Mouse (Mus musculus) midbrain, embryonic 14.5 days (tissue): ENCODE results near the gene Mgat5. TPM values are rescaled to one million over a fixed set of nuclear protein-coding genes. Genes with fewer than 3 reads are reported as not detected.

Source experiments
- ATAC-seq: fragments of 200-750 bp; cut with Nextera tagmentation; 2 replicates; pipeline ENCODE4 v1.8.0; 2017; ENCODE audit warnings: moderate number of reproducible peaks, moderate library complexity; ENCODE audit not compliant: low FRiP score, low TSS enrichment
- DNase-seq: peaks from one replicate; pipeline ENCODE4 v3.0.0-alpha.2; 2015
- H3K27ac ChIP-seq: fragments of 300-500 bp; sonication (generic); replicated peaks from 2 replicates; pipeline ENCODE4 v1.5.1; 2014; ENCODE audit warnings: mild to moderate bottlenecking, low read depth, low read length, moderate library complexity
- H3K27me3 ChIP-seq: fragments of 300-500 bp; sonication (generic); 2 replicates; pipeline ENCODE4 v1.6.1; 2014; ENCODE audit warnings: low read length, control low read depth, mixed read lengths; ENCODE audit not compliant: control insufficient read depth, insufficient read depth
- H3K36me3 ChIP-seq: fragments of 300-500 bp; sonication (generic); 2 replicates; pipeline ENCODE4 v1.6.1; 2014; ENCODE audit warnings: low read length, control low read depth; ENCODE audit not compliant: control insufficient read depth, insufficient read depth
- H3K4me1 ChIP-seq: fragments of 300-500 bp; sonication (generic); 2 replicates; pipeline ENCODE4 v1.6.1; 2014; ENCODE audit warnings: mild to moderate bottlenecking, antibody characterized with exemption, low read length, control low read depth; ENCODE audit not compliant: control insufficient read depth, insufficient read depth
- H3K4me2 ChIP-seq: fragments of 300-500 bp; sonication (generic); 2 replicates; pipeline ENCODE4 v1.6.1; 2014; ENCODE audit warnings: mild to moderate bottlenecking, low read length, moderate library complexity
- H3K4me3 ChIP-seq: fragments of 300-500 bp; sonication (generic); replicated peaks from 2 replicates; pipeline ENCODE4 v1.5.1; 2014; ENCODE audit warnings: low read depth, low read length
- H3K9ac ChIP-seq: fragments of 300-500 bp; sonication (generic); replicated peaks from 2 replicates; pipeline ENCODE4 v1.6.1; 2014; ENCODE audit warnings: mild to moderate bottlenecking, low read length, moderate library complexity
- H3K9me3 ChIP-seq: fragments of 300-500 bp; sonication (generic); 2 replicates; pipeline ENCODE4 v1.6.1; 2016; ENCODE audit warnings: low read length, control low read depth, mixed read lengths; ENCODE audit not compliant: control insufficient read depth
- WGBS: fragments of 180-500 bp; shearing (Covaris S2); extraction: QIAGEN DNeasy Blood & Tissue Kit; methylation state at CpG from one replicate; pipeline ENCODE4 v1.1.7; 2014; 5-methylcytosine and 5-hydroxymethylcytosine counted together
- polyA plus RNA-seq: library from polyadenylated mRNA; unstranded; fragments of >200 nt; fragmentation: Nextera tagmentation; extraction: Ambion mirVana; gene quantifications from 2 replicates; pipeline ENCODE4 v1.2.1, GENCODE M21; 2014

Gene Mgat5
- polyA plus RNA-seq, 1 experiment from 2014 or later: 18.3 TPM

- DNase-seq (no peak), ATAC-seq (no peak)
- 41% methylated on average over 1 of the region's 1 CpGs for WGBS
- no peak overlapping the region for H3K9ac ChIP-seq
- no peak overlapping the region for H3K4me3 ChIP-seq
- no peaks in the 10 kb centered on the region for H3K27me3 ChIP-seq
- no peaks in the 10 kb centered on the region for H3K9me3 ChIP-seq
- H3K36me3 ChIP-seq: no peaks in the 10 kb centered on the region
- no peak overlapping the region for H3K27ac ChIP-seq
- H3K4me1 ChIP-seq: peaks cover 10% of the 10 kb centered on the region; the same call in 1 of the 2 replicates
- no peak overlapping the region for H3K4me2 ChIP-seq
Measured at GRCm38 (mm10) chr1:127212812-127213211, 8.0 kb downstream of the Mgat5 start.

- WGBS: 52% methylated on average over 3 of the region's 3 CpGs
Measured at GRCm38 (mm10) chr1:127213434-127213833, 8.6 kb downstream of the Mgat5 start.

GRCm38 (mm10) chr1:127214585-127215232 lies 9.9 kb downstream of the Mgat5 start:
- Histone ChIP-seq H3K27me3 (no peaks in the 10 kb centered on the region), H3K27ac (no peak overlapping the region), H3K36me3 (no peaks in the 10 kb centered on the region), H3K4me1 (no peaks in the 10 kb centered on the region), H3K9me3 (no peaks in the 10 kb centered on the region), H3K9ac (no peak overlapping the region), H3K4me3 (no peak overlapping the region), H3K4me2 (no peak overlapping the region)
- 94% methylated on average over 8 of the region's 8 CpGs for WGBS
- ATAC-seq (no peak), DNase-seq (no peak)

More at GRCm38 (mm10) chr1:127213434-127213833, 8.6 kb downstream of the Mgat5 start:
- Histone ChIP-seq H3K9ac (no peak overlapping the region), H3K4me3 (no peak overlapping the region), H3K27me3 (no peaks in the 10 kb centered on the region), H3K4me1 (0 out of 2 replicates have a peak, but pooled peaks cover 3% of the 10 kb centered on the region), H3K27ac (no peak overlapping the region), H3K9me3 (no peaks in the 10 kb centered on the region), H3K4me2 (no peak overlapping the region), H3K36me3 (no peaks in the 10 kb centered on the region)
- ATAC-seq (no peak), DNase-seq (no peak)

- ATAC-seq (no peak), DNase-seq (no peak)
- Histone ChIP-seq H3K27me3 (no peaks in the 10 kb centered on the region), H3K4me3 (no peak overlapping the region), H3K4me2 (no peak overlapping the region), H3K9ac (no peak overlapping the region), H3K4me1 (no peaks in the 10 kb centered on the region), H3K36me3 (no peaks in the 10 kb centered on the region), H3K9me3 (no peaks in the 10 kb centered on the region), H3K27ac (no peak overlapping the region)
- 51% methylated on average over 2 of the region's 2 CpGs for WGBS
Measured at GRCm38 (mm10) chr1:127216979-127217378, 12.2 kb downstream of the Mgat5 start.

GRCm38 (mm10) chr1:127217665-127218064 lies 12.8 kb downstream of the Mgat5 start:
- no peak overlapping the region for H3K9ac ChIP-seq
- H3K27me3 ChIP-seq: no peaks in the 10 kb centered on the region
- H3K4me2 ChIP-seq: no peak overlapping the region
- DNase-seq (no peak), ATAC-seq (no peak)
- no peaks in the 10 kb centered on the region for H3K36me3 ChIP-seq
- H3K4me1 ChIP-seq: no peaks in the 10 kb centered on the region
- H3K4me3 ChIP-seq: no peak overlapping the region
- H3K9me3 ChIP-seq: no peaks in the 10 kb centered on the region
- WGBS: 73% methylated on average over 4 of the region's 4 CpGs
- H3K27ac ChIP-seq: no peak overlapping the region

- Histone ChIP-seq H3K4me3 (no peak overlapping the region), H3K9ac (no peak overlapping the region), H3K27me3 (no peaks in the 10 kb centered on the region), H3K9me3 (no peaks in the 10 kb centered on the region), H3K4me2 (no peak overlapping the region), H3K27ac (no peak overlapping the region), H3K4me1 (no peaks in the 10 kb centered on the region), H3K36me3 (no peaks in the 10 kb centered on the region)
- no peak for ATAC-seq
- 91% methylated on average over 7 of the region's 7 CpGs for WGBS
- DNase-seq: no peak
Measured at GRCm38 (mm10) chr1:127218182-127218581, 13.4 kb downstream of the Mgat5 start.

- Histone ChIP-seq H3K9ac (no peak overlapping the region), H3K4me1 (no peaks in the 10 kb centered on the region), H3K9me3 (no peaks in the 10 kb centered on the region), H3K4me3 (no peak overlapping the region), H3K36me3 (no peaks in the 10 kb centered on the region), H3K4me2 (no peak overlapping the region), H3K27ac (no peak overlapping the region), H3K27me3 (no peaks in the 10 kb centered on the region)
- WGBS: 90% methylated on average over 4 of the region's 4 CpGs
- DNase-seq (no peak), ATAC-seq (no peak)
Measured at GRCm38 (mm10) chr1:127219161-127219560, 14.3 kb downstream of the Mgat5 start.

GRCm38 (mm10) chr1:127219621-127220020 lies 14.8 kb downstream of the Mgat5 start:
- Histone ChIP-seq H3K4me3 (no peak overlapping the region), H3K27me3 (no peaks in the 10 kb centered on the region), H3K4me1 (no peaks in the 10 kb centered on the region), H3K9me3 (no peaks in the 10 kb centered on the region), H3K9ac (no peak overlapping the region), H3K27ac (no peak overlapping the region), H3K36me3 (no peaks in the 10 kb centered on the region), H3K4me2 (no peak overlapping the region)
- no peak for ATAC-seq
- 84% methylated on average over 4 of the region's 4 CpGs for WGBS
- no peak for DNase-seq

GRCm38 (mm10) chr1:127221998-127222736 lies 17.4 kb downstream of the Mgat5 start:
- DNase-seq: no peak
- no peaks in the 10 kb centered on the region for H3K4me1 ChIP-seq
- no peaks in the 10 kb centered on the region for H3K36me3 ChIP-seq
- H3K4me3 ChIP-seq: no peak overlapping the region
- no peak overlapping the region for H3K9ac ChIP-seq
- H3K27ac ChIP-seq: no peak overlapping the region
- no peaks in the 10 kb centered on the region for H3K9me3 ChIP-seq
- no peak for ATAC-seq
- 91% methylated on average over 8 of the region's 8 CpGs for WGBS
- no peak overlapping the region for H3K4me2 ChIP-seq
- no peaks in the 10 kb centered on the region for H3K27me3 ChIP-seq
